Mouse (Mus musculus): ENCODE measurements around the gene Hykk.

The Hykk gene

GRCm38 (mm10) chr9:54950575-54951321 is 33.7 kb downstream of the Hykk start, which contains the start of the genes Psma4 and AY074887:
Psma4 (plus strand) TSS chr9:54950790.
AY074887 (minus strand) TSS chr9:54950998.
- no peaks in the 10 kb centered on the region for H3K27me3 ChIP-seq (ENCODE audit: insufficient read depth, low read length)
- peaks cover 42% of the 10 kb centered on the region for H3K4me1 ChIP-seq (replicated peaks; ENCODE audit: low read depth, low read length)
- H3K9me3 ChIP-seq (ENCODE audit: low read length), result no peaks in the 10 kb centered on the region
- TF ChIP-seq NANOG (IDR thresholded peaks at IDR 0.05; ENCODE audit: borderline replicate concordance, low read length) (no peak), CTCF (conservative IDR thresholded peaks at IDR 0.05; ENCODE audit: low read length) (no peak), POU5F1 (IDR thresholded peaks at IDR 0.05; ENCODE audit: borderline replicate concordance, low read length) (no peak)
- H3K4me3 ChIP-seq (replicated peaks; ENCODE audit: low read length), result peak within 1 kb of the TSS; percentile 96
- peaks cover 43% of the 10 kb centered on the region for H3K36me3 ChIP-seq (ENCODE audit: insufficient read depth, low read length)

DNA sequence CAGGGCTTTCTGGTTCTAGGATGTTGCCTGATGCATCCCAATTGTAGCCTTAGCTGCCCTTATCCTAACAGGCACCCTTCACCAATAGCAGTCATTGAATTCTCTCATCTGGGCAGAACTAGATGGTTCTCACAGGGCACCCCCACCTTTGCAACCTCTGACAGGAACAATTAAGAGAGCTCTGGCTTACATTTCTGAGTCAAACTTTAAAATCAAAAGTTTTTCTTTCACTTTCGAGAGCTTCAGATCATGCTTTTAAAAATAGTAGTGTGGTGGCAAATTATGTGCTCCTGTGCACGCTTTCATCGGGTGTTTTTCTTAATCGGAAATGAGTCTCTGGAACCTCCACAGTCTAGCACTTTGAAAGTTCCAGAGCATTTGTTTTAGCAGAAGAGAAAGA is 44.0 kb downstream of the Hykk start:
- Histone ChIP-seq H3K36me3 (ENCODE audit: insufficient read depth, low read length) (peaks cover 45% of the 10 kb centered on the region), H3K27me3 (ENCODE audit: insufficient read depth, low read length) (0 out of 2 replicates have a peak, but pooled peaks cover 3% of the 10 kb centered on the region)

GRCm38 (mm10) chr9:54963669-54964068 is 46.6 kb downstream of the Hykk start:
- H3K36me3 ChIP-seq (ENCODE audit: insufficient read depth, low read length), result peaks cover 19% of the 10 kb centered on the region
- TF ChIP-seq POU5F1 (IDR thresholded peaks at IDR 0.05; ENCODE audit: borderline replicate concordance, low read length), result no peak
- TF ChIP-seq CTCF (conservative IDR thresholded peaks at IDR 0.05; ENCODE audit: low read length), result no peak
- TF ChIP-seq NANOG (IDR thresholded peaks at IDR 0.05; ENCODE audit: borderline replicate concordance, low read length), result no peak
- H3K27me3 ChIP-seq (ENCODE audit: insufficient read depth, low read length), result 0 out of 2 replicates have a peak, but pooled peaks cover 3% of the 10 kb centered on the region
- H3K9me3 ChIP-seq (ENCODE audit: low read length), result 0 out of 2 replicates have a peak, but pooled peaks cover 6% of the 10 kb centered on the region
- H3K4me1 ChIP-seq (replicated peaks; ENCODE audit: low read depth, low read length), result no peaks in the 10 kb centered on the region
- H3K4me3 ChIP-seq (replicated peaks; ENCODE audit: low read length), result no peak overlapping the region

More for the DNA sequence above, 44.0 kb downstream of the Hykk start:
- no peak for TF ChIP-seq CTCF (conservative IDR thresholded peaks at IDR 0.05; ENCODE audit: low read length)
- no peak for TF ChIP-seq NANOG (IDR thresholded peaks at IDR 0.05; ENCODE audit: borderline replicate concordance, low read length)
- TF ChIP-seq POU5F1 (IDR thresholded peaks at IDR 0.05; ENCODE audit: borderline replicate concordance, low read length), result no peak
- 0 out of 2 replicates have a peak, but pooled peaks cover 6% of the 10 kb centered on the region for H3K9me3 ChIP-seq (ENCODE audit: low read length)
- no peak overlapping the region for H3K4me3 ChIP-seq (replicated peaks; ENCODE audit: low read length)
- H3K4me1 ChIP-seq (replicated peaks; ENCODE audit: low read depth, low read length), result no peaks in the 10 kb centered on the region

DNA sequence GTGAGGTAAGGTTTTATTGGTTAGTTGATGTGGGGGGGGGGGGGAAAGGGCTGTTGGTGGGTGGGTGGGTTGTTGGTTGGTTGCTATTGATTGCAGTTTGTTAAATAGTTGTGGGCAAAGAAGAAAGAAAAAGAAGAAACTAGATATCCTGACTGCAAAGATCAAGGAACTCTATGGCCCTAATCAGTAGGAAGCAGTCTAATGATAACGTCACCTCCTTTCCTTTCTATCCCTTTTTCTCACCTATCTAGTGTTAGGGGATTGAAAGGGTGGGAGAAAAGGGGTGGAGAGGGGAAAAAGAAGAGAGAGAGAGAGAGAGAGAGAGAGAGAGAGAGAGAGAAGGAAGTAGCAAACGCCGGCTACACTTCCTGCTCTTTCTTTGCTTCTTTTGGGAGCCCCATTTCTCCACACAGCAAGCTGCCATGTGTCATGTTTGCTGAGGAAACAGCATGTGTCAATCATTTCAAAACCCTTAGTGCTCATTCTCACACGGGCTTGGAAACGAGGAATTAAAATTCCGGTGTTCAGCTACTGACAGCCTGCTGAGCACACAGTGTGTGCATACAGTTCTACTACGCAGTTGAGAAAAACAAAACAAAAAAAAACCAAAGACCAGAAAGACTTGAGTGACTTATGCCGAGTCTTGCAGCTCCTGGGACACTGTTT is 53.0 kb downstream of the Hykk start:
- Histone ChIP-seq H3K9me3 (ENCODE audit: low read length) (no peaks in the 10 kb centered on the region), H3K4me3 (replicated peaks; ENCODE audit: low read length) (no peak overlapping the region), H3K36me3 (ENCODE audit: insufficient read depth, low read length) (no peaks in the 10 kb centered on the region), H3K4me1 (replicated peaks; ENCODE audit: low read depth, low read length) (peaks cover 21% of the 10 kb centered on the region), H3K27me3 (ENCODE audit: insufficient read depth, low read length) (no peaks in the 10 kb centered on the region)
- no peak for TF ChIP-seq POU5F1 (IDR thresholded peaks at IDR 0.05; ENCODE audit: borderline replicate concordance, low read length)
- no peak for TF ChIP-seq CTCF (conservative IDR thresholded peaks at IDR 0.05; ENCODE audit: low read length)
- no peak for TF ChIP-seq NANOG (IDR thresholded peaks at IDR 0.05; ENCODE audit: borderline replicate concordance, low read length)

- Histone ChIP-seq H3K27me3 (ENCODE audit: insufficient read depth, low read length) (peaks cover 34% of the 10 kb centered on the region), H3K4me1 (replicated peaks; ENCODE audit: low read depth, low read length) (peaks cover 22% of the 10 kb centered on the region), H3K4me3 (replicated peaks; ENCODE audit: low read length) (peak within 1 kb of the TSS; percentile 84), H3K9me3 (ENCODE audit: low read length) (peaks cover 5% of the 10 kb centered on the region), H3K36me3 (ENCODE audit: insufficient read depth, low read length) (no peaks in the 10 kb centered on the region)
- no peak for TF ChIP-seq CTCF (conservative IDR thresholded peaks at IDR 0.05; ENCODE audit: low read length)
- TF ChIP-seq NANOG (IDR thresholded peaks at IDR 0.05; ENCODE audit: borderline replicate concordance, low read length), result no peak
- TF ChIP-seq POU5F1 (IDR thresholded peaks at IDR 0.05; ENCODE audit: borderline replicate concordance, low read length), result no peak
These were observed 63.6 kb downstream of the Hykk start, which contains the start of gene Chrna5 for GRCm38 (mm10) chr9:54980674-54981073. Chrna5 (plus strand) TSS chr9:54980880.

GRCm38 (mm10) chr9:54981291-54982191 is 64.5 kb downstream of the Hykk start:
- H3K4me1 ChIP-seq (replicated peaks; ENCODE audit: low read depth, low read length), result peaks cover 22% of the 10 kb centered on the region
- TF ChIP-seq NANOG (IDR thresholded peaks at IDR 0.05; ENCODE audit: borderline replicate concordance, low read length), result no peak
- H3K27me3 ChIP-seq (ENCODE audit: insufficient read depth, low read length), result peaks cover 34% of the 10 kb centered on the region
- H3K4me3 ChIP-seq (replicated peaks; ENCODE audit: low read length), result peak overlapping the region; percentile 84
- peaks cover 5% of the 10 kb centered on the region for H3K9me3 ChIP-seq (ENCODE audit: low read length)
- no peaks in the 10 kb centered on the region for H3K36me3 ChIP-seq (ENCODE audit: insufficient read depth, low read length)

DNA sequence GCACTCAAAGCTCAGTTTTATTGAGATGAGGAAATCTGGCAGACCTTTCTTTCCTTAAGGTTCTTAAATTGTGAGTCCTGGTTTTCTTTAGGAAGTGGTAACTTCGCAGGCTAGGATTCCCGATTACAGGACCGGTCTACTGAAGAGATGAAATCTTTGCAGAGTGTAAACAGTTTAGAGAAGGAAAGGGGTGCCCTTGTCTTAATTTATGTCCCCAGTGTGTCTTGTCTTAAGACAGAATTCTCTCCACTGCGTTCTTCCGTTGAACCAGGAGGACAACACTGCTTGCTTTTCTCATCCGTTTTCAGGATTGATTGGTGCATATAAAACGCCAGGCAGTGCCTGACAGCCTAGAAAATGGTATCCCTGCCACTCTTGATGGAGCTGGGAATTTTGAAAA is 65.3 kb downstream of the Hykk start:
- Histone ChIP-seq H3K27me3 (ENCODE audit: insufficient read depth, low read length) (peaks cover 34% of the 10 kb centered on the region), H3K4me3 (replicated peaks; ENCODE audit: low read length) (peak overlapping the region; percentile 84), H3K4me1 (replicated peaks; ENCODE audit: low read depth, low read length) (peaks cover 22% of the 10 kb centered on the region), H3K36me3 (ENCODE audit: insufficient read depth, low read length) (no peaks in the 10 kb centered on the region), H3K9me3 (ENCODE audit: low read length) (peaks cover 5% of the 10 kb centered on the region)
- no peak for TF ChIP-seq NANOG (IDR thresholded peaks at IDR 0.05; ENCODE audit: borderline replicate concordance, low read length)

GRCm38 (mm10) chr9:54990362-54990761 is 73.3 kb downstream of the Hykk start:
- TF ChIP-seq POU5F1 (IDR thresholded peaks at IDR 0.05; ENCODE audit: borderline replicate concordance, low read length), result no peak
- TF ChIP-seq CTCF (conservative IDR thresholded peaks at IDR 0.05; ENCODE audit: low read length), result no peak
- no peak for TF ChIP-seq NANOG (IDR thresholded peaks at IDR 0.05; ENCODE audit: borderline replicate concordance, low read length)
- H3K4me3 ChIP-seq (replicated peaks; ENCODE audit: low read length), result no peak overlapping the region
- no peaks in the 10 kb centered on the region for H3K27me3 ChIP-seq (ENCODE audit: insufficient read depth, low read length)
- peaks cover 15% of the 10 kb centered on the region for H3K4me1 ChIP-seq (replicated peaks; ENCODE audit: low read depth, low read length)
- no peaks in the 10 kb centered on the region for H3K36me3 ChIP-seq (ENCODE audit: insufficient read depth, low read length)
- no peaks in the 10 kb centered on the region for H3K9me3 ChIP-seq (ENCODE audit: low read length)

Measured in E14TG2a.4 (cell line).